Mouse (Mus musculus): ENCODE results near the gene Epha2. TPM values are rescaled to one million over a fixed set of nuclear protein-coding genes. Genes with fewer than 3 reads are reported as not detected.

Epha2 gene
- polyA plus RNA-seq, 1 experiment from 2014 or later, result 0.82 TPM

GRCm38 (mm10) chr4:141288152-141288551 is 12.9 kb upstream of the Epha2 start:
- H3K9me3 ChIP-seq (ENCODE audit: control insufficient read depth, low read length), result no peaks in the 10 kb centered on the region
- H3K4me2 ChIP-seq (replicated peaks; ENCODE audit: low read depth, low read length), result no peak overlapping the region
- peaks cover 18% of the 10 kb centered on the region for H3K4me1 ChIP-seq (replicated peaks; ENCODE audit: control insufficient read depth, insufficient read depth, low read length)
- no peak overlapping the region for H3K4me3 ChIP-seq (ENCODE audit: low read depth, low read length)
- H3K9ac ChIP-seq (ENCODE audit: low read depth, low read length), result no peak overlapping the region
- peaks cover 43% of the 10 kb centered on the region for H3K27me3 ChIP-seq (ENCODE audit: control insufficient read depth, insufficient read depth, low read length)
- no peak for DNase-seq (ENCODE audit: low spot score)
- H3K36me3 ChIP-seq (ENCODE audit: control insufficient read depth, insufficient read depth, low read length), result no peaks in the 10 kb centered on the region
- no peak overlapping the region for H3K27ac ChIP-seq (ENCODE audit: low read depth, low read length)
- WGBS, result 34% methylated on average over 8 of the region's 8 CpGs
- peak; percentile 21; the same call in 1 of the 2 replicates for ATAC-seq (ENCODE audit: low FRiP score)

DNA sequence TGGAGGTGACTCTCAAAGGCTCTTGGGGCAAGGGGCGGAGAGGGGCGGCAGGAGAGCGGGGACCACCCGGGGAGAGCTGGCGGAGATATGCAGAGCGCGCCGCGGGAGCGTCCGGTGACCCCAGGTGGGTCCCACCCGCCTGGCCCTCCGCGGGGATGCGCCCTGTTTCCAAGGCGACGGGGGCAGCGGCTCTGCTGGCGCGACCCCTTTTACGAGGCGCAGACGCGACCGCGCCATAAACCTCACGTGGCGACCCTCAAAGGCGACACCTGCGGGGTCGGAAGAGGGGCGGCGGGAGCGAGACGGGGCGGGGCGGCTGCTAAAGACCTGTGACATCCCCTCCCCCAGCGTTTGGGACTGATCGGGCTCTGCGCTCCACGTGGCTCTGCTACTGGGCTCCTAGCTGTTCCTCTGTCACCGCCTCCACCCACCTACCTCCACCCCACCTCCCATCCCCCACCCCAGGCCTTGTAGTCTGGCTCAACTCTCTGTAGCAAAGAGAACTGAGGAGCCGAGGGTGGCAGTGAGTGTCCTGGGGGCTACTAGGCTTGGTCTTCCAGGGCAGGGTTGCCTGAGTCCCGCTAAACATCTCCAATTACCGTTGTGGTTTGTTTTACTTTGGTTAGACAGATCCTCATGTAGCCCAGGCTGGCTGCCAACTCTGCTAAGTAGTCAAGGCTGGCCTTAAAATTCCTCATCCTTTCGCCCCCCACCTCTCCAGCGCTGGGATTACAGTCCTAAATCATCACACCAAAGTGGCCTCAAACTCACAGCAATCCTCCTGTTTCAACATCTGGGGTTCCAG is 9.3 kb upstream of the Epha2 start:
- Histone ChIP-seq H3K4me2 (replicated peaks; ENCODE audit: low read depth, low read length) (peak overlapping the region; percentile 63), H3K27ac (ENCODE audit: low read depth, low read length) (no peak overlapping the region), H3K36me3 (ENCODE audit: control insufficient read depth, insufficient read depth, low read length) (no peaks in the 10 kb centered on the region), H3K4me3 (ENCODE audit: low read depth, low read length) (peak overlapping the region; percentile 28; the same call in 1 of the 2 replicates), H3K27me3 (ENCODE audit: control insufficient read depth, insufficient read depth, low read length) (peaks cover 64% of the 10 kb centered on the region), H3K9ac (ENCODE audit: low read depth, low read length) (peak overlapping the region; percentile 15; the same call in 1 of the 2 replicates), H3K9me3 (ENCODE audit: control insufficient read depth, low read length) (no peaks in the 10 kb centered on the region), H3K4me1 (replicated peaks; ENCODE audit: control insufficient read depth, insufficient read depth, low read length) (peaks cover 23% of the 10 kb centered on the region)
- under 1% methylated on average over 47 of the region's 47 CpGs for WGBS
- ATAC-seq (ENCODE audit: low FRiP score), result peak; percentile 33; the same call in 1 of the 2 replicates
- no peak for DNase-seq (ENCODE audit: low spot score)

DNA sequence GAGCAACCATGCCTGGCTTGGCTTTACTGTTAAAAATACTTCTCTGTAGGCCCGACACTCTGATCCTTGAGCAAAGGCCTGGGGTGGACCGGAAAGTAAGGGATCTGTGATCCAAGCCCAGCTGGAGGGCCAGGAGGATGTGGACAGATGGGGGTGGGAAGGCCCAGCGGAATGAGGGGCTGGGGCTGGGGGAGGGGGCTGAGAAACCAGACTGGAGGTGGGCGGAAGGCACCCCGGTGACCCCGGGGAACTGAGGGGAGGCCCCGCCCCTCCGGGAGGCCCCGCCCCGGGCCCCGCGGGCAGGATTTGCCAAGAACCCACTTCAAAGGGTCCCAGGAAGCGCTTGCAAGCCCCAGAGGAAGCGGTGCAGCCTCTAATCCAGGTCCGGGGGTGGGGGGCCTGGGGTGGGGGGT is 5.3 kb upstream of the Epha2 start:
- H3K36me3 ChIP-seq (ENCODE audit: control insufficient read depth, insufficient read depth, low read length), result no peaks in the 10 kb centered on the region
- no peaks in the 10 kb centered on the region for H3K9me3 ChIP-seq (ENCODE audit: control insufficient read depth, low read length)
- H3K27me3 ChIP-seq (ENCODE audit: control insufficient read depth, insufficient read depth, low read length), result peaks cover 72% of the 10 kb centered on the region
- DNase-seq (ENCODE audit: low spot score) (no peak), ATAC-seq (ENCODE audit: low FRiP score) (no peak)
- H3K9ac ChIP-seq (ENCODE audit: low read depth, low read length), result no peak overlapping the region
- H3K4me1 ChIP-seq (replicated peaks; ENCODE audit: control insufficient read depth, insufficient read depth, low read length), result peaks cover 8% of the 10 kb centered on the region; the same call in 1 of the 2 replicates
- H3K4me3 ChIP-seq (ENCODE audit: low read depth, low read length), result no peak overlapping the region
- no peak overlapping the region for H3K27ac ChIP-seq (ENCODE audit: low read depth, low read length)
- WGBS, result 6% methylated on average over 9 of the region's 15 CpGs
- H3K4me2 ChIP-seq (replicated peaks; ENCODE audit: low read depth, low read length), result peak overlapping the region; percentile 7; the same call in 1 of the 2 replicates

- H3K27me3 ChIP-seq (ENCODE audit: control insufficient read depth, insufficient read depth, low read length), result peaks cover 73% of the 10 kb centered on the region
- no peak overlapping the region for H3K4me2 ChIP-seq (replicated peaks; ENCODE audit: low read depth, low read length)
- 71% methylated on average over 7 of the region's 7 CpGs for WGBS
- no peak overlapping the region for H3K27ac ChIP-seq (ENCODE audit: low read depth, low read length)
- peaks cover 17% of the 10 kb centered on the region for H3K4me1 ChIP-seq (replicated peaks; ENCODE audit: control insufficient read depth, insufficient read depth, low read length)
- H3K9me3 ChIP-seq (ENCODE audit: control insufficient read depth, low read length), result no peaks in the 10 kb centered on the region
- H3K9ac ChIP-seq (ENCODE audit: low read depth, low read length), result no peak overlapping the region
- H3K4me3 ChIP-seq (ENCODE audit: low read depth, low read length), result no peak overlapping the region
- H3K36me3 ChIP-seq (ENCODE audit: control insufficient read depth, insufficient read depth, low read length), result no peaks in the 10 kb centered on the region
- ATAC-seq (ENCODE audit: low FRiP score) (no peak), DNase-seq (ENCODE audit: low spot score) (no peak)
These were observed 3.1 kb upstream of the Epha2 start for GRCm38 (mm10) chr4:141297934-141298333.

DNA sequence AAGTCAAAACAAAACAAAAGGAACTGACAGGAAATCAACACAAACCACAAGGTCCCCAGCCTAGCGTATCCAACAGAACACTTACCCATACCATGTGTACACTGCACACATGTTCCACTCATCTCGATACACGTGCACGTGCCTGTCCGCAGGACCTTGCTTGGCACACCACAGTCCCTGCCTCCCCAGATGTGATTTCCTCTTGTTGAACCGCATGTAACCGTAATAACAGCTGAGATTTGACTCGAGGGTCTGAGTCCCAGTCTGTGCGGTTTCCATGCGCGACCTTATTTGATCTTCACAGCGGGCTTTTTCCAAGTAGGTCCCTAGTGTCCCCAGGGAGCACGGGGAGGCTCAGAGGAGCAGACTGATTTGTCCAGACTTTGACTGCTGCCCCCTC is 1.7 kb upstream of the Epha2 start:
- ATAC-seq (ENCODE audit: low FRiP score) (no peak), DNase-seq (ENCODE audit: low spot score) (no peak)
- no peaks in the 10 kb centered on the region for H3K36me3 ChIP-seq (ENCODE audit: control insufficient read depth, insufficient read depth, low read length)
- H3K9ac ChIP-seq (ENCODE audit: low read depth, low read length), result no peak overlapping the region
- no peak overlapping the region for H3K4me2 ChIP-seq (replicated peaks; ENCODE audit: low read depth, low read length)
- no peaks in the 10 kb centered on the region for H3K9me3 ChIP-seq (ENCODE audit: control insufficient read depth, low read length)
- no peak overlapping the region for H3K27ac ChIP-seq (ENCODE audit: low read depth, low read length)
- peaks cover 63% of the 10 kb centered on the region for H3K27me3 ChIP-seq (ENCODE audit: control insufficient read depth, insufficient read depth, low read length)
- H3K4me1 ChIP-seq (replicated peaks; ENCODE audit: control insufficient read depth, insufficient read depth, low read length), result peaks cover 17% of the 10 kb centered on the region
- WGBS, result 69% methylated on average over 13 of the region's 13 CpGs
- no peak overlapping the region for H3K4me3 ChIP-seq (ENCODE audit: low read depth, low read length)

DNA sequence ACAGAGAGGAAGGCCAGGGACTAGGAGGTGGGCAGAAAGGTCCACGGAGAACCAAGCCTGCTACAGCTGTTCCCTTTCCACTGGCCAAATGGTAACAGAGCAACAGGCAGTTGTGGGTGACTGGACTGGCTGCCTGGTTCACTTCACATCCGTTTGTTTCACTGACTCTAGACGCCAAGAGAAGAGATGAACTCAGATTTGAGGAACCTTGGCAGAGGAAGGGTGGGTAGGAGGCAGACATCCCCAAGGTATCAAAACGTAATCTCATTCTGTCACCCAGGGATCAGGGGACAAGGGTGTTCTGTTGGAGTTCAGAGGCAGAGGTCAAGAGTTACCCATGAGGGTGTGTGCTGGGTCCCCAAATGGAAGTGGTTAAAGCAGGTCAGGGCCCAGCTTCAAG is 844 bp upstream of the Epha2 start:
- ATAC-seq (ENCODE audit: low FRiP score) (no peak), DNase-seq (ENCODE audit: low spot score) (no peak)
- Histone ChIP-seq H3K4me2 (replicated peaks; ENCODE audit: low read depth, low read length) (no peak overlapping the region), H3K4me3 (ENCODE audit: low read depth, low read length) (no peak overlapping the region), H3K27me3 (ENCODE audit: control insufficient read depth, insufficient read depth, low read length) (peaks cover 60% of the 10 kb centered on the region), H3K9me3 (ENCODE audit: control insufficient read depth, low read length) (no peaks in the 10 kb centered on the region), H3K27ac (ENCODE audit: low read depth, low read length) (no peak overlapping the region), H3K4me1 (replicated peaks; ENCODE audit: control insufficient read depth, insufficient read depth, low read length) (peaks cover 17% of the 10 kb centered on the region), H3K9ac (ENCODE audit: low read depth, low read length) (no peak overlapping the region), H3K36me3 (ENCODE audit: control insufficient read depth, insufficient read depth, low read length) (no peaks in the 10 kb centered on the region)
- WGBS, result 68% methylated on average over 4 of the region's 4 CpGs

DNA sequence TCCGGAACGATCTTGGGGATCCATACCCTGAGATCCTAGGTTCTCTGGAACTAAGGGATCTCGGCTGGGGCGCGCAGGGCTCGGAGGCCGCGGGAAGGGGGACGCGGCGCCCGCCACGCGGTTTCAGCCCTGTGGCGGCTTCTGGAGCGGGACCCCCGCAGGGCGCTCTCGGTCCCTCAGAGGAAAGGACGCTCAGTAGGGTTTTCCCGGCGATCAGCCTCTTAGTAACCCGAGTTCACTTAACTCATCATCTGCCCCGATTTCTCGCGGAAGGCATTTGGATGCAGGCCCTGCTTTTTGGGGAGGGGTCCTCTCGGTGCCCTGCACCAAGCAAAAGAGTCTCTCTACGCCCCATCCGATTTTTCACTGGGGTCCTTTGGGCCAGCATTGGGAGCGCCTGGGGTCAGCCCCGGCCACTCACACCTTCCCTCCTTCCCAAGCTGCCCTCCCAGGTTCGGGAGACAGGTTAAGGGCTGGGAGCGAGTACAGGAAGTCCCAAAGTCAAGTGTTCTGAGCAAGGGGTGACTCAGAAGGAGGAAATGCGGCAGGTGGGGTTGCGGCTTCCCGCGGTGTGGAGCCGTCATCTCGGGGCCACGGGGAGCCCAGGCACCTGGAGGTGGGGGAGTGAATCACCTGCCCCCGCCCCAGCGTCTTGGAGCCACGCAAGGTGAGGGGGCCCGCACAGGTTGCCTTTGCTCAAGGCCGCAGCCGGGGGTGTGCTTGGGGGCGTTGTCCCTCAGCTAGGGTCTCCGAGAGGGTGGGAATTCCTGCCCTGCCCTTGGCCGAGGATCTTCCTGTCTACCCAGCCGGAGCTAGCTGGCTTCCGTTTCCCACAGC is 769 bp downstream of the Epha2 start:
- H3K27ac ChIP-seq (ENCODE audit: low read depth, low read length), result no peak overlapping the region
- H3K9ac ChIP-seq (ENCODE audit: low read depth, low read length), result peak overlapping the region; percentile 40
- DNase-seq (ENCODE audit: low spot score) (no peak), ATAC-seq (ENCODE audit: low FRiP score) (no peak; the same call in 1 of the 2 replicates)
- peaks cover 47% of the 10 kb centered on the region for H3K27me3 ChIP-seq (ENCODE audit: control insufficient read depth, insufficient read depth, low read length)
- peaks cover 17% of the 10 kb centered on the region for H3K4me1 ChIP-seq (replicated peaks; ENCODE audit: control insufficient read depth, insufficient read depth, low read length)
- peak overlapping the region; percentile 58 for H3K4me3 ChIP-seq (ENCODE audit: low read depth, low read length)
- under 1% methylated on average over 51 of the region's 51 CpGs for WGBS
- no peaks in the 10 kb centered on the region for H3K9me3 ChIP-seq (ENCODE audit: control insufficient read depth, low read length)
- no peaks in the 10 kb centered on the region for H3K36me3 ChIP-seq (ENCODE audit: control insufficient read depth, insufficient read depth, low read length)
- peak overlapping the region; percentile 84 for H3K4me2 ChIP-seq (replicated peaks; ENCODE audit: low read depth, low read length)

GRCm38 (mm10) chr4:141302428-141303401 is 1.7 kb downstream of the Epha2 start:
- Histone ChIP-seq H3K4me3 (ENCODE audit: low read depth, low read length) (peak overlapping the region; percentile 58), H3K9me3 (ENCODE audit: control insufficient read depth, low read length) (no peaks in the 10 kb centered on the region), H3K4me1 (replicated peaks; ENCODE audit: control insufficient read depth, insufficient read depth, low read length) (peaks cover 18% of the 10 kb centered on the region), H3K9ac (ENCODE audit: low read depth, low read length) (peak overlapping the region; percentile 40), H3K36me3 (ENCODE audit: control insufficient read depth, insufficient read depth, low read length) (no peaks in the 10 kb centered on the region), H3K27ac (ENCODE audit: low read depth, low read length) (no peak overlapping the region), H3K4me2 (replicated peaks; ENCODE audit: low read depth, low read length) (peak overlapping the region; percentile 84), H3K27me3 (ENCODE audit: control insufficient read depth, insufficient read depth, low read length) (peaks cover 40% of the 10 kb centered on the region)
- 10% methylated on average over 27 of the region's 27 CpGs for WGBS
- no peak for DNase-seq (ENCODE audit: low spot score)
- ATAC-seq (ENCODE audit: low FRiP score), result no peak
